Mouse (Mus musculus) MEL (cell line): Measurements from ENCODE around the gene Slc25a11.

ENCODE experiments used
- CHD1 ChIP-seq: IDR thresholded peaks from 2 replicates; pipeline ENCODE4 v1.6.1; 2012; ENCODE audit warnings: low read depth, mild to moderate bottlenecking, inconsistent platforms, low read length, improper control_type of control experiment
- CTCF ChIP-seq, 3 experiments: IDR thresholded peaks in 2 of 3; conservative IDR thresholded peaks in 1 of 3; 2 replicates each; pipeline ENCODE4 v1.5.1; 2011 to 2012; ENCODE audit warnings: low read length in 3 of 3, low read depth in 2 of 3, mild to moderate bottlenecking in 2 of 3, improper control_type of control experiment in 1 of 3, inconsistent platforms in 1 of 3, mixed read lengths in 1 of 3, moderate library complexity in 1 of 3; ENCODE audit not compliant: control insufficient read depth in 1 of 3, insufficient read depth in 1 of 3, poor library complexity in 1 of 3, severe bottlenecking in 1 of 3
- EP300 ChIP-seq, 2 experiments: IDR thresholded peaks; 2 replicates each; pipeline ENCODE4 v1.6.1; 2011; ENCODE audit warnings: improper control_type of control experiment in 2 of 2, low read length in 2 of 2, low read depth in 1 of 2, mild to moderate bottlenecking in 1 of 2
- ETS1 ChIP-seq: IDR thresholded peaks from 2 replicates; pipeline ENCODE4 v1.6.1; 2012; ENCODE audit warnings: low read depth, mild to moderate bottlenecking, inconsistent platforms, low read length, improper control_type of control experiment, moderate library complexity
- POLR2A ChIP-seq, 2 experiments: IDR thresholded peaks; 2 replicates each; pipeline ENCODE4 v1.6.1; 2011 to 2012; ENCODE audit warnings: low read length in 2 of 2, mild to moderate bottlenecking in 2 of 2, control low read depth in 1 of 2, improper control_type of control experiment in 1 of 2, low read depth in 1 of 2, moderate library complexity in 1 of 2; ENCODE audit not compliant: control insufficient read depth in 1 of 2, insufficient read depth in 1 of 2, poor library complexity in 1 of 2
- POLR2AphosphoS2 ChIP-seq: IDR thresholded peaks from 2 replicates; pipeline ENCODE4 v1.6.1; 2011; ENCODE audit warnings: low read length, improper control_type of control experiment

GRCm38 (mm10) chr11:70594253-70594989 lies 52.9 kb downstream of the Slc25a11 start:
- TF ChIP-seq CTCF (IDR thresholded peaks at IDR 0.05 in 2 of 3, conservative IDR thresholded peaks at IDR 0.05 in 1 of 3; ENCODE audit: control insufficient read depth in 1 of 3, insufficient read depth in 1 of 3, low read depth in 2 of 3, low read length in 3 of 3, poor library complexity in 1 of 3, severe bottlenecking in 1 of 3) (no peak), EP300 (IDR thresholded peaks at IDR 0.05; ENCODE audit: low read depth in 1 of 2, low read length in 2 of 2) (no peak), POLR2A (IDR thresholded peaks at IDR 0.05; ENCODE audit: control insufficient read depth in 1 of 2, insufficient read depth in 1 of 2, low read depth in 1 of 2, low read length in 2 of 2, poor library complexity in 1 of 2) (no peak), CHD1 (no peak), ETS1 (no peak), POLR2AphosphoS2 (no peak)
